Mouse (Mus musculus) stomach, embryonic 16.5 days (tissue): ENCODE results near the gene Unc5cl. TPM values are rescaled to one million over a fixed set of nuclear protein-coding genes. Genes with fewer than 3 reads are reported as not detected.
A peak's percentile ranks its signal among the peaks of the same experiment; 100 is the strongest.

Source experiments
- ATAC-seq: fragments of 200-750 bp; cut with Nextera tagmentation; 2 replicates; pipeline ENCODE4 v1.8.0; 2017; ENCODE audit warnings: moderate number of reproducible peaks, moderate TSS enrichment; ENCODE audit not compliant: insufficient read depth, low FRiP score
- H3K27ac ChIP-seq: fragments of 300-500 bp; sonication (generic); 2 replicates; pipeline ENCODE4 v1.5.1; 2014; ENCODE audit warnings: low read length
- H3K27me3 ChIP-seq: fragments of 300-500 bp; sonication (generic); 2 replicates; pipeline ENCODE4 v1.6.1; 2014; ENCODE audit warnings: low read length, control low read depth, mixed read lengths; ENCODE audit not compliant: control insufficient read depth, insufficient read depth
- H3K36me3 ChIP-seq: fragments of 300-500 bp; sonication (generic); 2 replicates; pipeline ENCODE4 v1.6.1; 2014; ENCODE audit warnings: low read length; ENCODE audit not compliant: control insufficient read depth, insufficient read depth
- H3K4me1 ChIP-seq: fragments of 300-500 bp; sonication (generic); 2 replicates; pipeline ENCODE4 v1.6.1; 2014; ENCODE audit warnings: low read length, control low read depth, mixed read lengths; ENCODE audit not compliant: control insufficient read depth, insufficient read depth
- H3K4me2 ChIP-seq: fragments of 300-500 bp; sonication (generic); 2 replicates; pipeline ENCODE4 v1.6.1; 2014; ENCODE audit warnings: low read depth, low read length, mixed read lengths
- H3K4me3 ChIP-seq: fragments of 300-500 bp; sonication (generic); replicated peaks from 2 replicates; pipeline ENCODE4 v1.5.1; 2014; ENCODE audit warnings: mild to moderate bottlenecking, low read length
- H3K9ac ChIP-seq: fragments of 300-500 bp; sonication (generic); 2 replicates; pipeline ENCODE4 v1.6.1; 2014; ENCODE audit warnings: low read length
- H3K9me3 ChIP-seq: fragments of 300-500 bp; sonication (generic); replicated peaks from 2 replicates; pipeline ENCODE4 v1.6.1; 2016; ENCODE audit warnings: low read length, control low read depth; ENCODE audit not compliant: control insufficient read depth
- WGBS: fragments of 180-500 bp; shearing (Covaris S2); extraction: QIAGEN DNeasy Blood & Tissue Kit; methylation state at CpG from one replicate; pipeline ENCODE4 v1.1.7; 2014; 5-methylcytosine and 5-hydroxymethylcytosine counted together
- polyA plus RNA-seq: library from polyadenylated mRNA; unstranded; fragments of >200 nt; fragmentation: Nextera tagmentation; extraction: Ambion mirVana; gene quantifications from 2 replicates; pipeline ENCODE4 v1.2.1, GENCODE M21; 2015

Gene Unc5cl
- polyA plus RNA-seq, 1 experiment from 2014 or later: 13.7 TPM

DNA sequence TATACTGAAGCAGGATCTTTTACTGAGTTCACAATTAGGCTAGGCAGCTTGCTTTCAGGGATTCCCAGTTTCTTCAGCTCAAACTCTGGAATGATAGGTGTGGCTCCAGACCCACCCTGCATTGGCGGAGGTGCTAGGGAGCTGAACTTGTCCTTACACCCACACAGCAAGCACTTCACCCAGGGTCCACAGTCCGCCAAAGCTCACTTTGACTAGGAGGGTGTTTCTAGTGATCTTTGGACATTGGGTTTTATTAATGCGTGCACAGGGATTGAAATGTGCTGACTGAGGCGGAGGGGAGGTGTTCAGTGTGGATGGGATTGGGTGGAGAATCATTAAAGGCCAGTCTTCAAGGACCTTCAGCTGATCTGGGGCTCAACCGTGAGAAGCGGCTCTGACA lies 93.0 kb downstream of the Unc5cl start:
- H3K27me3 ChIP-seq: no peaks in the 10 kb centered on the region
- peak; percentile 56; the same call in 1 of the 2 replicates for ATAC-seq

DNA sequence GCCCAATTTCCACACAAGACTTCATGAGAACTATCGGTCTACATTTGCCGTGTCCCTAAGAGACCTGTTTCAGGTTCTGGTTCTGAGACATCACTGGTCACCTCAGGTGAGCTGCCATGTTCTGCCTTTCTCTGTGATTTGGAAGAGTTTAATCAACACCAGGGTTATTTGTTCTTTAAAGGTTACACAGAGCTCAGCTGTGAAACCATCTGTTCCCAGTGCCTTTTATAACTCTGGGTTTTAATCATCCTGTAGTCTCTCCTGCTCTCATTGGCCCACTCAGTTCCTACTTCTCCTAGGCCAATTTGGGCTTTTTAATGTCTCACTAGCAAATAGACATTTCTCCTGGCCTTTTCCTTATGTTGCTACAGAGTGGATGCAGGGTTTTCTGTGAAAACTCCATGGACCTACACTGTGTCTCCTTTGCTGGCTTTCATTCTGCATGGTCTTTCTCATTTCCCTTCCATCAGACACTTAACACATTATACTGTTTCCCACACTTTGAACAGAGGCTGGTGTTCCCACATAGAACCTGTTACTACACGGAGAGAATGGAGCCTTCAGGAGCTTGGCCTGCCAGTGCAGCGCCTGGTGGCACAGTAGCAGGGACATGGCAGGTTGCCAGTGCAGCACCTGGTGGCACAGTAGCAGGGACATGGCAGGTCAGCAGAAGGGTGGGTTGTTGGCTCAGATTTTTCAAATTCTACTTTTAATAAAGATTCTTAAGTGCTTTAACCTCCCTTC lies 97.3 kb downstream of the Unc5cl start:
- Histone ChIP-seq H3K9ac (no peak overlapping the region), H3K27ac (no peak overlapping the region), H3K4me2 (no peak overlapping the region), H3K4me3 (no peak overlapping the region), H3K4me1 (no peaks in the 10 kb centered on the region), H3K36me3 (no peaks in the 10 kb centered on the region), H3K9me3 (0 out of 2 replicates have a peak, but pooled peaks cover 3% of the 10 kb centered on the region), H3K27me3 (no peaks in the 10 kb centered on the region)
- WGBS: 85% methylated on average over 4 of the region's 4 CpGs
- no peak for ATAC-seq

More for the DNA sequence above, 93.0 kb downstream of the Unc5cl start:
- no peaks in the 10 kb centered on the region for H3K36me3 ChIP-seq
- H3K9me3 ChIP-seq: 0 out of 2 replicates have a peak, but pooled peaks cover 3% of the 10 kb centered on the region
- H3K9ac ChIP-seq: no peak overlapping the region
- no peak overlapping the region for H3K27ac ChIP-seq
- 68% methylated on average over 6 of the region's 6 CpGs for WGBS
- H3K4me1 ChIP-seq: peaks cover 9% of the 10 kb centered on the region
- H3K4me2 ChIP-seq: no peak overlapping the region
- H3K4me3 ChIP-seq: no peak overlapping the region

DNA sequence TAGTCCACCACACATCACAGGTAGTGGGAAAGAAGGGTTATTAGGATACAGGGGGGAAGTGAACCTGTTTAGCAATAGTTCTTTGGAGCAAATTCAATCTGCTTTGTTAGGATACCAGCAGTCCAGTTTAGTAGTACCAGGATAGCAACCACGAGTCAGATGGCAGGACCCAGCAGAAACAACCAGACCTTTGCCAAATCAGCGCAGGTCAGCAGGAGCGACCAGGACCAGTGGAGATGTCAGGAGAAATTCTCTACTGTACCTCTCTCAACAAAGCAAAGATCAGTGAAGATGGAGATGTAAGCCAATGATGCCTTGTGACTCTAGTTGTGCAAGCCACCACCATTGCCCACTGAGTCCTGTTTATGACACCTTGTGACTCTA lies 97.8 kb downstream of the Unc5cl start:
- no peaks in the 10 kb centered on the region for H3K4me1 ChIP-seq
- H3K4me3 ChIP-seq: no peak overlapping the region
- 87% methylated on average over 3 of the region's 3 CpGs for WGBS

DNA sequence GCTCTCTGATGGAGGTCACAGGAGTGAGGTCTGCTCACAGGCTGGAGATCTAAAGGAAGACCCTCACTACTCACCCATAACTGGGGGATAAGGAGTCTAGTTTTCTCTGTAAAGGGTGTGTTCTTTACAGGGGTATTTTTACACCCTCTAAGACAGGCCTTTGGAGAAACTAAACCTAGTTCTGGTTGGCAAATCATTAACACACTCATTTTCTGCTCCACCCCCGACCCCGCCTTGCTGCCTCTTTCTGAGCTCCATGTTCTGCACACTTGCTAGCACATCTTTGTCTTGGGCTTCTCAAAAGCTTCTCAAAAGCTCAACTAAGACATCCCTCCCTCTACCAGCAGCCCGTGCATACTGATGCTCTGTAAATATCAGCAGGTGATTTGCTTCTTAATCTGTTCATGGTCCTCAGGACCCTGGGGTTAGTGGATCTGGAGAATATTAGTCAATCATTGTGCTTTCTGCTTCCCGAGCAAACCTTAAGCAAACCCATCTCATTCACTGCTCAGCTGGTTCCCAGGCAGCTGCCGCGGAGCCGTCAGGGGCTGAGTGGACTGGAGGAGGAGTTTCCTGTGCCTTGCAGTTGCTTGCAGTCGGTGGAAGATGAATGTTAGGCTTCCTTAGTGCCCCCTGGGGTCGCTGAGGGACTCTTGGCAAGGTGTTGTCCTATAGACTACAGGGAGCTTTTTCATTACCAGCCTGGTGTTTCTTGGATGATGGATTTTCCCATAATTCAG lies 101.7 kb downstream of the Unc5cl start:
- Histone ChIP-seq H3K9me3 (no peaks in the 10 kb centered on the region), H3K4me3 (no peak overlapping the region), H3K4me1 (no peaks in the 10 kb centered on the region), H3K9ac (no peak overlapping the region), H3K27me3 (no peaks in the 10 kb centered on the region), H3K4me2 (no peak overlapping the region), H3K36me3 (no peaks in the 10 kb centered on the region), H3K27ac (no peak overlapping the region)
- WGBS: 24% methylated on average over 9 of the region's 9 CpGs
- no peak for ATAC-seq

More for the DNA sequence above, 97.8 kb downstream of the Unc5cl start:
- no peak for ATAC-seq
- H3K9me3 ChIP-seq: 0 out of 2 replicates have a peak, but pooled peaks cover 3% of the 10 kb centered on the region
- H3K9ac ChIP-seq: no peak overlapping the region
- no peak overlapping the region for H3K4me2 ChIP-seq
- H3K27ac ChIP-seq: no peak overlapping the region
- H3K27me3 ChIP-seq: no peaks in the 10 kb centered on the region
- H3K36me3 ChIP-seq: no peaks in the 10 kb centered on the region

DNA sequence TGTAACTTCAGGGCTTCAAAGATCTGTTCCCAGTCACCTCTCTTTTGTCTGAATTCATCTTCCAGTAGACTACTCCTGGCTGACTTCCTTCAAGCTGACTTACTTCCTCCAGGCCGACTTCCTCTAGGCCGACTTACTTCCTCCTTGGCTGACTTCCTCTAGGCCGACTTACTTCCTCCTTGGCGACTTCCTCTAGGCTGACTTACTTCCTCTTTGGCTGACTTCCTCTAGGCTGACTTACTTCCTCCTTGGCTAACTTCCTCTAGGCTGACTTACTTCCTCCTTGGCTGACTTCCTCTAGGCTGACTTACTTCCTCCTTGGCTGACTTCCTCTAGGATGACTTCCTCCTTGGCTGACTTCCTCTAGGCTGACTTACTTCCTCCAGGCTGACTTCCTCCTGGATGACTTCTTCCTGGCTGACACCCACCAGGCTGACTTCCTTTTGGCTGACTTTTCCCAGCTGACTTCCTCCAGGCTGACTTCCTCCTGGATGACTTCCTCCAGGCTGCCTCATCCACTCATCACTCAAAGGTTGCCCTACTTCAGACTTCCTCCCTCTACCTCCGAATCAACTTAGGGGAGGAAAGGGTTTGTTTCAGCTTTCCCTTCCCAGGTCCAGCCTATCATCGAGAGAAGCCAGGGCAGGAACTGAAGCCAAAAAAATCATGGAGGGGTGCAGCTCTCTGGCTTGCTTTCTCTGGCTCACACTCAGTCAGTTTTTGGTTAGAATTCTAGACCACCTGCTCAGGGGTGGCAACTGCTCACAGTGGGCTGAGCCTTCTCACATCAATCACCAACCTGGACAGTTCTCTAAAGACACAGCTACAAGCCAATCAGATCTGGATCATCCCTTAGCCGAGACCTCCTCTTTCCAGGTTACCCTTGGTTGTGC lies 103.4 kb downstream of the Unc5cl start:
- no peak overlapping the region for H3K4me2 ChIP-seq
- H3K9me3 ChIP-seq: no peaks in the 10 kb centered on the region
- H3K4me3 ChIP-seq: no peak overlapping the region
- 82% methylated on average over 7 of the region's 7 CpGs for WGBS
- H3K36me3 ChIP-seq: no peaks in the 10 kb centered on the region
- no peaks in the 10 kb centered on the region for H3K4me1 ChIP-seq
- ATAC-seq: no peak
- H3K27me3 ChIP-seq: no peaks in the 10 kb centered on the region
- no peak overlapping the region for H3K27ac ChIP-seq
- no peak overlapping the region for H3K9ac ChIP-seq

DNA sequence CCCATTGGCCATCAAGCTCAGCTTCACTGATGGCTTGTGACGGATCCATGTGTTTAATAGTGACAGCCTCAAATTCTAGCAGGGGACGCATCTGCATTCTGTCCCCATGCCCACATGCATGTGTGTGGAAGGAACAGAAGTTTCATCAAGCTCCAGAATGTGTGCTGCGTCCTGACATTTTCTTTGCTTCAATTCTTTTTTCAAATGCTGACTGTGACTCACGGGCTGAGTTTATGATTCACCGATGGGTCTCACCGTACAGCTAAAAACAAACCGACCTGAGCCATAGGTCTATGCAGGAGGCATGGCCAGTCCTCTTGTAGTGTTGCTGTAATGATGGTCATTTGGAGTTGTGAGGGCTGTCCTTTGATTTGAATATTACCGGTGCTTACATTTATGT lies 110.2 kb downstream of the Unc5cl start:
- Histone ChIP-seq H3K4me2 (no peak overlapping the region), H3K9me3 (no peaks in the 10 kb centered on the region), H3K27me3 (no peaks in the 10 kb centered on the region), H3K9ac (no peak overlapping the region), H3K27ac (no peak overlapping the region), H3K4me3 (no peak overlapping the region), H3K36me3 (no peaks in the 10 kb centered on the region), H3K4me1 (no peaks in the 10 kb centered on the region)
- ATAC-seq: no peak
- 92% methylated on average over 8 of the region's 8 CpGs for WGBS

DNA sequence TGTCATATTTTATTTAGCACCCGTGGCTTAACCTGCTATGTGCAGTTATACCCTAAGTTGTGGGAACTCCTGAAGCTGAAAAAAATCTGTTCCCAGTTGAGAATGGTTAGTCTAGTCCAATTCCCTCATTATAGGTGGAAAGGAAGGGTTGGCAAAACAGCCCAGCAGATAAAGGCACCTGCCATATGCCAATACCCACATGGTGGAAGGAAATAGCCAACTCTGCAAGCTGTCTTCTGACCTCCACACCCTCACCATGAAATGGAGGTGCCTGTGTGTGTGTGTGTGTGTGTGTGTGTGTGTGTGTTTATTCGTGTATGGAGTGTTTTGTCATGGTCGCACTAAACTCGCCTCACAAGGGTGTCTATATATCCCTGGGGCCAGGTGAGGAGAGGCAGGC lies 115.0 kb downstream of the Unc5cl start:
- Histone ChIP-seq H3K4me2 (no peak overlapping the region), H3K4me3 (no peak overlapping the region), H3K27me3 (no peaks in the 10 kb centered on the region), H3K36me3 (no peaks in the 10 kb centered on the region), H3K27ac (no peak overlapping the region), H3K9ac (no peak overlapping the region), H3K4me1 (no peaks in the 10 kb centered on the region), H3K9me3 (no peaks in the 10 kb centered on the region)
- no peak for ATAC-seq
- WGBS: 82% methylated on average over 4 of the region's 4 CpGs

DNA sequence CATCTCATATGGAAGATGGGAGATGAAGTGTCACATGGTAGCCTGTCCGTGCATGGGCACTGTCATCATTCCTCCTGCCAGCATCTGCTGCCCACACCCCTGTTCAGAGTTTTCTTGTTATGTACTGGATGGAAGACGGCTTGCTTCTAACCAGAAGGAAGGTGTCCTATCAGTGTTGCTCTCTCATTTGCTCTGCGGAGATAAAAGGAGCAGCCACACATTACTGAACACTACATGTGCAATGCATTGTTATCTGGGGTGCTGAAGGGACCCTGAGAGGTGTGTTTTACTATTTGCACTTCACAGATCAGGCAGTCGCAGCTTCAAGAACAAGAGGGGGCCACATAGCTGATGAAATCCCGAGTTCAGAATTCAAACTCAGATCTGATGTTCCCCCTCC lies 126.5 kb downstream of the Unc5cl start:
- Histone ChIP-seq H3K9ac (no peak overlapping the region), H3K27me3 (no peaks in the 10 kb centered on the region), H3K36me3 (no peaks in the 10 kb centered on the region), H3K4me2 (no peak overlapping the region), H3K4me3 (no peak overlapping the region), H3K9me3 (no peaks in the 10 kb centered on the region), H3K27ac (no peak overlapping the region), H3K4me1 (no peaks in the 10 kb centered on the region)
- WGBS: 81% methylated on average over 5 of the region's 5 CpGs
- no peak for ATAC-seq
